Mouse (Mus musculus): ENCODE results near the gene Unc93a. TPM values are rescaled to one million over a fixed set of nuclear protein-coding genes. Genes with fewer than 3 reads are reported as not detected.
A peak's percentile ranks its signal among the peaks of the same experiment; 100 is the strongest.
"Not testable (repeated sequence)": the region's sequence is repeated elsewhere in the genome, so short reads cannot be mapped to it uniquely, and the experiment has no call there.

Gene Unc93a
- polyA plus RNA-seq (2014; fragmentation: Nextera tagmentation; extraction: Ambion mirVana): not detected in 2 replicates

- DNase-seq (ENCODE audit: low spot score, missing footprints); H3K4me1 ChIP-seq (ENCODE audit: control insufficient read depth, insufficient read depth, low read length): not testable (repeated sequence)
- 87% methylated on average over 3 of the region's 4 CpGs for WGBS
Observed at GRCm38 (mm10) chr17:13131710-13132109, at the start of gene Unc93a. TSS of gene Unc93a (minus strand) at chr17:13131810.

GRCm38 (mm10) chr17:13180491-13180890 is 48.9 kb upstream of the Unc93a start:
- not testable (repeated sequence) for H3K4me1 ChIP-seq (ENCODE audit: control insufficient read depth, insufficient read depth, low read length); H3K27ac ChIP-seq (ENCODE audit: low read depth, low read length); H3K9ac ChIP-seq (ENCODE audit: low read length); H3K4me3 ChIP-seq (ENCODE audit: low read depth, low read length); ATAC-seq (ENCODE audit: low FRiP score); H3K27me3 ChIP-seq (ENCODE audit: control insufficient read depth, insufficient read depth, low read length); H3K4me2 ChIP-seq; H3K36me3 ChIP-seq (ENCODE audit: control insufficient read depth, insufficient read depth, low read length)
- H3K9me3 ChIP-seq (ENCODE audit: control insufficient read depth, low read length): peaks cover 19% of the 10 kb centered on the region
- peak; percentile 26 for DNase-seq (ENCODE audit: low spot score, missing footprints)
- 91% methylated on average over 5 of the region's 5 CpGs for WGBS

More at GRCm38 (mm10) chr17:13131710-13132109, at the start of gene Unc93a:
- not testable (repeated sequence) for H3K9me3 ChIP-seq (ENCODE audit: control insufficient read depth, low read length); H3K36me3 ChIP-seq (ENCODE audit: control insufficient read depth, insufficient read depth, low read length); H3K9ac ChIP-seq (ENCODE audit: low read length); H3K4me2 ChIP-seq; H3K4me3 ChIP-seq (ENCODE audit: low read depth, low read length); H3K27me3 ChIP-seq (ENCODE audit: control insufficient read depth, insufficient read depth, low read length); ATAC-seq (ENCODE audit: low FRiP score); H3K27ac ChIP-seq (ENCODE audit: low read depth, low read length)

GRCm38 (mm10) chr17:13179021-13179420 is 47.4 kb upstream of the Unc93a start:
- not testable (repeated sequence) for ATAC-seq (ENCODE audit: low FRiP score); H3K4me2 ChIP-seq
- 82% methylated on average over 4 of the region's 4 CpGs for WGBS

GRCm38 (mm10) chr17:13177796-13178195 is 46.2 kb upstream of the Unc93a start:
- H3K4me2 ChIP-seq; DNase-seq (ENCODE audit: low spot score, missing footprints); H3K27me3 ChIP-seq (ENCODE audit: control insufficient read depth, insufficient read depth, low read length); H3K4me3 ChIP-seq (ENCODE audit: low read depth, low read length); H3K4me1 ChIP-seq (ENCODE audit: control insufficient read depth, insufficient read depth, low read length); H3K36me3 ChIP-seq (ENCODE audit: control insufficient read depth, insufficient read depth, low read length); H3K9ac ChIP-seq (ENCODE audit: low read length); H3K27ac ChIP-seq (ENCODE audit: low read depth, low read length): not testable (repeated sequence)
- WGBS: 44% methylated on average over 1 of the region's 1 CpGs
- ATAC-seq (ENCODE audit: low FRiP score): peak; percentile 43; the same call in 1 of the 2 replicates
- peaks cover 19% of the 10 kb centered on the region for H3K9me3 ChIP-seq (ENCODE audit: control insufficient read depth, low read length)

More at GRCm38 (mm10) chr17:13179021-13179420, 47.4 kb upstream of the Unc93a start:
- H3K4me3 ChIP-seq (ENCODE audit: low read depth, low read length); DNase-seq (ENCODE audit: low spot score, missing footprints); H3K27me3 ChIP-seq (ENCODE audit: control insufficient read depth, insufficient read depth, low read length); H3K36me3 ChIP-seq (ENCODE audit: control insufficient read depth, insufficient read depth, low read length); H3K9ac ChIP-seq (ENCODE audit: low read length); H3K4me1 ChIP-seq (ENCODE audit: control insufficient read depth, insufficient read depth, low read length); H3K27ac ChIP-seq (ENCODE audit: low read depth, low read length): not testable (repeated sequence)
- H3K9me3 ChIP-seq (ENCODE audit: control insufficient read depth, low read length): peaks cover 19% of the 10 kb centered on the region

DNA sequence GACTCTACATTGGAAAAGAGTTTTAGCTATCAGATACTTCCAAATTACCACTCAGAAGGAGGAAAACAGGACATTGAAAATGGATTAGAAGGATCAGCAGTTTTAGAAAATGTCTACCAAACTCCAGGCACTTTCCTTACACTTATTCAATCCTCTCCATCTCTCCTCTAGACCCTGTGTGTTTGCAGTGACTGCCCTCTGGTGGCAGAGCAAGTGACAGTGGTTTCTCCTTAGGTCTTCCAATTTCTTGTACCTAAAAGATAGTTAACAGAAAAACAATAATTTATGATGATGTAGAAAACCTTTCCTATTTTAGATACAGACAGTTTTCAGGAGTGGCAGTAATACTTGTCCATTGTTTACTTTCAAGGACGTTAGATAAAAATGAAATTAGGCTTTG is 44.0 kb upstream of the Unc93a start:
- peak; percentile 59; the same call in 1 of the 2 replicates for ATAC-seq (ENCODE audit: low FRiP score)
- no CpG with 5 or more reads among the region's 1 CpGs for WGBS
- not testable (repeated sequence) for H3K36me3 ChIP-seq (ENCODE audit: control insufficient read depth, insufficient read depth, low read length)

DNA sequence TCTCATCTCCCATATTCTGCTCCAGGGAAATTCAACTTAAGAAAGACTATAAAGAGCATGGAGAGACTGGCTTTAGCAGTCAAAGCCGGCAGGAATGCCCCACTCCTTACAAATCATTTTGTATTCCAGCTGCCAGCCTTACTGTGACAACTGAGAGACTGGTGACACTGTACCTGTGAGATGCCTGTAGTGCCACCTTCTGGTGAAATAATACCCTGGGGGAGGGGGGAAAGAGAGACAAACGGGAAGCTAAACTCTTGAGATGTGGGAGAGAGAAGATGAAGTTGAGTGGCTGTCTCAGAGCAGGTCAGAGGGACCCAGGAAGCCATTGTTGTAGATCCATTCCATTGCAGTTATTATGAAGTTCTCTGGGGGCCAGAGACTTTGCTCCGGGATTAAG is 42.4 kb upstream of the Unc93a start:
- not testable (repeated sequence) for H3K36me3 ChIP-seq (ENCODE audit: control insufficient read depth, insufficient read depth, low read length); H3K4me3 ChIP-seq (ENCODE audit: low read depth, low read length); H3K27me3 ChIP-seq (ENCODE audit: control insufficient read depth, insufficient read depth, low read length); DNase-seq (ENCODE audit: low spot score, missing footprints); H3K9ac ChIP-seq (ENCODE audit: low read length); ATAC-seq (ENCODE audit: low FRiP score); H3K4me1 ChIP-seq (ENCODE audit: control insufficient read depth, insufficient read depth, low read length); H3K4me2 ChIP-seq; H3K27ac ChIP-seq (ENCODE audit: low read depth, low read length); H3K9me3 ChIP-seq (ENCODE audit: control insufficient read depth, low read length)
- 47% methylated on average over 1 of the region's 3 CpGs for WGBS

More for the DNA sequence above, 44.0 kb upstream of the Unc93a start:
- H3K4me2 ChIP-seq; H3K27me3 ChIP-seq (ENCODE audit: control insufficient read depth, insufficient read depth, low read length); H3K27ac ChIP-seq (ENCODE audit: low read depth, low read length); H3K4me3 ChIP-seq (ENCODE audit: low read depth, low read length); H3K9me3 ChIP-seq (ENCODE audit: control insufficient read depth, low read length); H3K4me1 ChIP-seq (ENCODE audit: control insufficient read depth, insufficient read depth, low read length); DNase-seq (ENCODE audit: low spot score, missing footprints); H3K9ac ChIP-seq (ENCODE audit: low read length): not testable (repeated sequence)

DNA sequence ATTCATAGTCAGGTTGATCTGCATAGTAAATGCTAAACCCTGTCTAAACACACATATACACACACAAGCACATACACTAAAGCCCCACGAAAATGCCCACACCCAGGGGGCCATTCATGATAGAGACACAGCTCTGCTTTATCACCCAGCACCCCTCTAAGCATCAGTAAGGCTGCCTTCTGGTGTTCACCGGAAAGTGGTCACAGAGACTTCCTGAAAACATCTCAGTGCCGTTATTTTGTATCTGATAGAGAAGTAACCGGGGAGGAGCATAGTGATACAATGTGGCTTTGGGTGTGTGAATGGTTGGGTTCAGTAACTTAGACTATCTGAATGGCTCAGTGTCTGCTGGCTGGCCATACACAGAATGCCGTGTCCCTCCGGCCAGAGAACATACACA is 42.0 kb upstream of the Unc93a start:
- not testable (repeated sequence) for H3K4me3 ChIP-seq (ENCODE audit: low read depth, low read length); H3K9ac ChIP-seq (ENCODE audit: low read length); H3K4me2 ChIP-seq; H3K27me3 ChIP-seq (ENCODE audit: control insufficient read depth, insufficient read depth, low read length); H3K27ac ChIP-seq (ENCODE audit: low read depth, low read length); H3K36me3 ChIP-seq (ENCODE audit: control insufficient read depth, insufficient read depth, low read length); ATAC-seq (ENCODE audit: low FRiP score); DNase-seq (ENCODE audit: low spot score, missing footprints); H3K9me3 ChIP-seq (ENCODE audit: control insufficient read depth, low read length); H3K4me1 ChIP-seq (ENCODE audit: control insufficient read depth, insufficient read depth, low read length)
- 85% methylated on average over 6 of the region's 6 CpGs for WGBS

- not testable (repeated sequence) for H3K9me3 ChIP-seq (ENCODE audit: control insufficient read depth, low read length); H3K27me3 ChIP-seq (ENCODE audit: control insufficient read depth, insufficient read depth, low read length); H3K36me3 ChIP-seq (ENCODE audit: control insufficient read depth, insufficient read depth, low read length); H3K4me2 ChIP-seq; H3K27ac ChIP-seq (ENCODE audit: low read depth, low read length); ATAC-seq (ENCODE audit: low FRiP score); H3K4me3 ChIP-seq (ENCODE audit: low read depth, low read length); H3K4me1 ChIP-seq (ENCODE audit: control insufficient read depth, insufficient read depth, low read length); DNase-seq (ENCODE audit: low spot score, missing footprints); H3K9ac ChIP-seq (ENCODE audit: low read length)
- WGBS: 88% methylated on average over 7 of the region's 7 CpGs
Observed at GRCm38 (mm10) chr17:13146128-13146527, 14.5 kb upstream of the Unc93a start.

GRCm38 (mm10) chr17:13144580-13145215 is 13.1 kb upstream of the Unc93a start:
- not testable (repeated sequence) for H3K4me3 ChIP-seq (ENCODE audit: low read depth, low read length); ATAC-seq (ENCODE audit: low FRiP score)
- WGBS: 91% methylated on average over 4 of the region's 4 CpGs

More at GRCm38 (mm10) chr17:13144580-13145215, 13.1 kb upstream of the Unc93a start:
- not testable (repeated sequence) for DNase-seq (ENCODE audit: low spot score, missing footprints); H3K9me3 ChIP-seq (ENCODE audit: control insufficient read depth, low read length); H3K36me3 ChIP-seq (ENCODE audit: control insufficient read depth, insufficient read depth, low read length); H3K27me3 ChIP-seq (ENCODE audit: control insufficient read depth, insufficient read depth, low read length); H3K9ac ChIP-seq (ENCODE audit: low read length); H3K27ac ChIP-seq (ENCODE audit: low read depth, low read length); H3K4me2 ChIP-seq; H3K4me1 ChIP-seq (ENCODE audit: control insufficient read depth, insufficient read depth, low read length)

All from midbrain, embryonic 11.5 days (tissue).